Mouse (Mus musculus) R1 (cell line): ENCODE results near the gene Slc2a13.

Experiments used
- DNase-seq: peaks from one replicate; pipeline ENCODE4 v3.0.0-alpha.2; 2018; ENCODE audit warnings: low read depth, low spot score

Gene Slc2a13

GRCm38 (mm10) chr15:91279571-91279970, 293.5 kb downstream of the Slc2a13 start:
- DNase-seq, result no peak

DNA sequence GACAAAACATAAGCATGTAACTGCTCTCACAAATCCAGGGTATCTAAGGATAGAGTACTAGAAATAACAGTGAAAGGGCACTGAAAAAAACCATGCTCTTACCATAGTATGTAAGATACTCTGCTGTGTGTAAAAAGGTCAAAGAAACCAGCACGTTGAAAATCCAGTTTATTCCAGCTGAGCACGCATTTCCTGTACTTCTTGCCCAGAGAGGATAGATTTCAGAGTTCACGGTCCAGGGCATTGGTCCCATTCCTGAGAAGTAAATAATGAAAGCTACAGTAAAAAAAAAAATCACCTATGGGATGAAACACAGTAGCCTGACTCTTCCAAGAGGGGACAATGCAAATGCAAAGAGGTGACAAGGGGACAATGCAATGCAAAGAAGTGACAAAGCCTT, 297.1 kb downstream of the Slc2a13 start:
- DNase-seq, result no peak

DNA sequence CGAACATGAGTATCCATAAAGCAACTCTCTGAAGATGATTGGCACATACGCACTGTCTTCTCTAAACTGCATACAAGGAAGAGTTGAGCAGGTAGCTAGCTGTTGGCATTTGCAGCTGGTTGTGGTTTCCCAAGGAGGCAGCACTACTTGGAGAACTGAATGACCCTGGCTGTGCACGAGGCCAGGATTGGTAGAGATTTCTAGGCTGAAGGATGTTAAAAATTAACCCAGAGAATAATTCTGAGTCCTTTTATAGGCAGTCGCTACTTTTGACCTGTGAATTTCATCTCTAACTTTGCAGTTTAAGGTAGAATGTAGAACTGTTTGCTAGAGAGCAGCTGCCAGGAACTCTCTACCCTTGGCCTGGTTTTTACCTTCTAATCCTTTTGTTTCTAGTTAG, 304.5 kb downstream of the Slc2a13 start:
- DNase-seq, result no peak

DNA sequence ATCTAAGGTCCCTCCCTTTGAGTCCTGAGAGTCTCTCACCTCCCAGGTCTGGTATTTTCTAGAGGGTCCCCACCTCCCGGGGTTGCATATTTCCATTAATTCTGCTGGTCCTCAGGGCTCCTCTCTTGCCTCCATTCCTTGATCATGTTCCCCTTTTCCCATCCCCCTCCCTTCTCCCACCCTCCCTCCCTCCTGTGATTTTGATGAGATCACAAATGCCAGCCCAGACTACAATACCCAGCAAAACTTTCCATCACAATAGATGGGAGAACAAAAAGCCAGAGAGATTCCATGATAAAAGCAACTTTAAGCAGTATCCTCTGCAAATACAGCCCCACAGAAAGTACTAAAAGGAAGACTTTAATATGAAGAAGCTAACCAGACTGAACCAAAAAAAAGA, 309.1 kb downstream of the Slc2a13 start:
- DNase-seq, result peak; percentile 74

DNA sequence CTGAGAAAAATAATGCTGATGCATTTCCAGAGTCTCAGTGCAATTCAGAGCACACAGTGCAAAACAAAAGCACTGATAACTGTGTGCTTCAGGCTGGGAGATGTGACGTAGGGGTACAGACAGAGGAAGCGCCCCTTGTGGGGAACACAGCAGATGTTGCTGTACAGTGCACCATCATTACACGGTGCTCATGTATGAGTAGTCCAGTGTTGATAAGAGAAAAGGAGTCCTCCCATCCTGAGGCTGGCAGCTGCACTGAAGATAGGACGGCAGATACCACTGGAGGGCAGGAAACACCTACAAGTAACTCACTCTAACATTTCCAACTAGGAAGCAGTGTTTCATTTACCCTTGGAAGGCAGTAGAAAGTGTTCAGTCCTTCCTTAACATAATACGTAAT, 312.5 kb downstream of the Slc2a13 start:
- DNase-seq, result no peak

DNA sequence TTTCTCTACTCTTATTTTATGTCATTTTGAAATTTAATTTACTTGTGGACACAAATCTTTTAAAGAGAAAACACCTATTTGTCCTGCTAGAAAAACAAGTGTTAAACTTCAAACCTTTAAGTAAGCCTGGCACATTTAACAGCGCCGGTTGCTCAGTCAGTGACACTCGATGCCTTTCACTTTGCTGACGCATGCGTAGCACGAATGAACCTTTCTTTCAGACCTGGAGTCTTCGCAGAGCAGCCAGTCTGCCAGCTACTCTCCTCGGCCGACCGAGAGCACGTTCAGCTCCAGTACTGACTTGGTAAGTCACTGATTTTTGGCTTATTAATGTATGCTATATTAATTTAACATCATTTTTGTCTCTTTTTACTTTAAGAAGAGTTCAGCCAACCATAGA, 315.9 kb downstream of the Slc2a13 start:
- peak; percentile 5 for DNase-seq

GRCm38 (mm10) chr15:91255308-91255707, 317.8 kb downstream of the Slc2a13 start:
- DNase-seq, result peak; percentile 3

GRCm38 (mm10) chr15:91252956-91253355, 320.1 kb downstream of the Slc2a13 start:
- DNase-seq, result peak; percentile 4

DNA sequence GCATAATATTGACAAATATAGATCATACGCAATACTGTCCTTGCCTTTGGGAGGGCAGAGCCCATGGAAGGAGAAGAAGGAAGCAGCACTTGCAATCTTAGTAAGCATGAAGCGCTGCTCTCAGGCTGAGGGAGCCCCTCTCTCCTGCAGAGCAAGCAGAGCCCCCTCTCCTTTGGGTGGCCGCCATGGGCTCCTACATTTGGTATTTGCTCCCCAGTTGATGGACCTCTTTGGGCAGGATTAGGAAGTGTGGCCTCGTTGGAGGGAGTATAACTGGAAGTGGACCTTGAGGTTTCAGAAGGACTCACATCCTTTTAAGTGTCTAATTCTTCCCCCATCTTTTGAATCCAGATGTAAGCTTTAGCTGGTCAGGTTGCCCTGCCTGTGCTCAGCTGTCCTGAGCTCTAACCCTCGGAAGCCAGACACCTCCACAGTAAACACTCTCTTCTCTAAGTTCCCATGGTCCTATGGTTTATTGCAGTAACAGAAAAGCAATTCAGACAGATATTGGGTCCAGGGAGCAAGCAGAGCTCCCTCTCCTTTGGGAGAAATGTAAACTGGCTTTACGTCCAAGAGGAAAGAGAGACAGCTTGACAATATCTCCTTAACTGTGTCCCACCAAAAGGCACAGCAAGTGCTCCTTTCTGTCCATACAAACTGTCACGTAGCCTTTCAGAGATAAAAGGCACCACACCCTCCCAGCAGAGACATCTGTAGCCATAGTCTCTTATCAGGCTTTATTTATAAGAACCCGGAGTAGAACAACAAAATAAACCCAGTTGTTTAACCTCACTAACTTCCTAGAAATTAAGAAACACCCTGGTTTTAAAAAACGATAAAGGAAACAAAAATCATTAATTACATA, 321.3 kb downstream of the Slc2a13 start:
- DNase-seq, result no peak

DNA sequence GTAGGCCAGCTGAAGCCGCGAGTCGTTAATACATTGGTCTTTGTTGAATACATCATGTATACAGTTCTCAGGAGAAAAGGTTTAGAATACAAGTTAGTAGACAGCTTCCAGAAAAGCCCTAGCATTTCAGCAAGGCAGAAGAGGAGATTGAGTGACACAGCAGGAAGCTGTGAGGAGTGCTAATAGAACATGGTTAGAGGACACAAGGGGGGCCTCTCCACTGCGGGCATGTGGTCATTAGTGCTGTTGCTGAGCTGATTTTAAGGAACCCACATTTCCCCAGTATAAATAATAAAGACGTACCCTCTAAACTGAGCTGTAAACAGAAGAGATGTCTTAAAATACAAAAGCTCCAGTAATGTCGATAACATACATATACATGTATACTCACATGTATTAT, 322.2 kb downstream of the Slc2a13 start:
- no peak for DNase-seq

DNA sequence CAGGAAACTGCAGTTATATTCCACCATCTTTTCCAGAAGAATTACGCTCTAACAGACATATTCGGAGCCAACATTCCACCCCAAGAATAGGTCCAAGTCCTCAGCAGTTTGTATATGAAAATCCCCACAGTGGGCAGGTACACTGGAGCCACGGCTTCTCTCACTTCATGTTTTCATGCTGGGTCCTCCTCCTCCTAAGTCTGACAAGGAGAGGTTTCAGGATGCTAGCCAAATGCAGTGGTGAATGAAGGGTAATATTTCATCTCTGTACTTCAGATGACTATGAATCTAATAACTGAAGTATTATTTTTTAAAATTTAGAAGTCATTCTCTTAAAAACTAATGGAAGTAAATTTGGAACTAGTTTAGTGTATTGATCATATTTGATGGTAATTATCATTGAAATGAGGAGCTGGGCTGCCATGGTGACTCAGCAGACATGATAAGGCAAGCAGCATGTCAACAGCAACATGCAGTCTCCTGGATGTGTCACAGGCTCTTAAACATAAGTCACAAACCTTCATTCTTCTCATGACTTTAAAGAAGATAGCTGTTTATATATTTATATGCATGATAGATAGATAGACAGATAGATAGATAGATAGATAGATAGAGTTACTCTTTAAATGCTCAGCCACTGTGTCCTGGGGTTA, 332.3 kb downstream of the Slc2a13 start:
- no peak for DNase-seq

DNA sequence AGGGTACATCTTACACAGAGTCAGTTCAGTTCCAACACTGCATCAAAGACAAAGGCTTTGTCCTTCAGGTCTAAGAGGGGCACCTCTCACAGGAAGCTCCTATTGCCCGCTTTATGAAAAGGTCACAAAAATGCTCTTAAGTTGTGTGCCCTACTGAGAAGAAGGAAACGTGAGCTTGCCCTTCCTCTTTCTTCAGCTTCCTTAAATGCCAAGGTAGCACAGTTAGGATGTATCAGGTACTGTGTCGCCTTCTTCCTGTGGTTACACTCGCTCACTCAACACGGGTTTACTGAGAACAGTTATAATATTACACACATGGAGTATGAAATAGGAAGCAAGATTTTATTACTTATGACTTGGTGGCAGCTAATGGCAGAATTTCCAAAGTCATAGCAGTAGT, 335.8 kb downstream of the Slc2a13 start:
- no peak for DNase-seq
